Mouse (Mus musculus) megakaryocyte, adult 5-6 weeks (primary cell): ENCODE data around the gene Slc35f4. TPM values are rescaled to one million over a fixed set of nuclear protein-coding genes. Genes with fewer than 3 reads are reported as not detected.

Experiments used
- ATAC-seq: 2 replicates; pipeline ENCODE4 v1.8.0; 2016; ENCODE audit warnings: mild to moderate bottlenecking, inconsistent platforms; ENCODE audit not compliant: poor library complexity, severe bottlenecking
- total RNA-seq, 2 experiments: library from RNA; stranded (forward) in 1 of 2; stranded (reverse) in 1 of 2; fragments of 153-499, 151-499 nt in 1 of 2; fragments of 221-1000, 200-1000 nt in 1 of 2; gene quantifications; 2 replicates each; pipeline versions ENCODE4 v1.2.3 to v1.2.4; 2015 to 2017

The Slc35f4 gene
- total RNA-seq, 2 experiments from 2014 or later, result not detected

DNA sequence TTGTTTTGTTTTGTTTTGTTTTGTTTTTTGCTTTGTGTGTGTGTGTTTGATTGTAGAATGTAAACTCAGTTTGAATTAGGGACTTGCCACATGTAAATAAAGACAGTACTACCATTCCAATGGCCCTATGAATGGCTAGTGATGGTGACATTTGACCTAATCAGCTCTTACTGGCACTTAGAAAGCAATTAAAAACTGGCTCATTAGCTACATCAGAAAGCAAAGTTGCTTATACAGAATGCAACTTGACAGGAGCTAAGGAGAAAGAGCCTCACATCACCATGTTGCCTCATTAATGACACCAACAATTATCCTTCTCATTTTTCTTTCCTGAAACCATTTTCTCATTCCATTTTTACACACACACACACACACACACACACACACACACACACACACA lies 170.3 kb downstream of the Slc35f4 start:
- ATAC-seq, result no peak

DNA sequence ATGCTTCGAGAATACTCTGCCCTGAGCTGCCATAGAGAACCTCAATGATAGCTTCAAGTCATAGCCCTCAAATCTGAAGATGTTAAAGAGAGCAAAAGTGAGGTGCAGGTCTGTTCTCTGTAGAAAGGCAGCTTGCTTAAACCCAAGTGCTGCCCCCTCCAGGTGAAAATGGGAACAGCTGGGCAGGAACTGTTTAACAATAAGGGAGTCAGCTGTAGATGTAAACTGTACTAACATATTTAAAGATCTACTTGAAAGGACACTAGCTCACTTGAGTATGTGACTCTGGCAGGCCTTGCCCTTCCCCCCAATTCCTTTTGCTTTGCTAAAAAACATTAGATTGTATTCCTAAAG lies 177.0 kb downstream of the Slc35f4 start:
- ATAC-seq, result no peak

DNA sequence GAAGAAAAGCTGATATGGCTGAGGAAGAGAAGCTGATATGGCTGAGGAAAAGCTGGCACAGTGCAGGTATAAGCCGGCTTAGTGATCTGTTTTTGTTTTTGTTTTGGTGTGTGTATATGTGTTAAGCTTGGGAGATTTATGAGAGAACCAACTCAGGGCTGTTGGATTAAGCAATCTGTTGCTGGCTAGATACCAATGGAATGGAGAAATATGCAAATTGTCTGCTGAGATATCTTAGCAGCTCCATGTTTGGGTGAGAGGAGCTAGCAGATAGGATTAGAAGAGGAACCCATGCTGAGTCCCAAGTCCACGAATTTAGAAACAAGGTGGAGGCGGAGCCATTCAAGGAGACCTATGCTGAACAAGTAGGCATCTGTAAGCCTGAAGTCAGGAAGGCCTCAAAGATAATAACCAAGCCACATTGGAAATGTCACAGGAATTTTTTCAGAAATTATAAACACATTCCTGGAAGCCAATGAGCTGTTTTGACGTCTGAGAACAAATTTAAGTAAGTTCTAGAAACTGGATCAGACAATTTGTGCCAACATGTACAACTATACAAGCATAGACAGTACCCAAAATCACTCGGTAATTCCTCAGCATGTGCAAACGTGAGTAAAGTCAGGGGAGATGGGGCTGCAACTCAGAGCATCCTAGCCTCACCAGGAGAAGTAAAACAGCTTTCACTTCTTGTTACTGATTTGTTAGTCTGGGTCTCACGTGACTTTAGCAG lies 177.5 kb downstream of the Slc35f4 start:
- ATAC-seq, result no peak

DNA sequence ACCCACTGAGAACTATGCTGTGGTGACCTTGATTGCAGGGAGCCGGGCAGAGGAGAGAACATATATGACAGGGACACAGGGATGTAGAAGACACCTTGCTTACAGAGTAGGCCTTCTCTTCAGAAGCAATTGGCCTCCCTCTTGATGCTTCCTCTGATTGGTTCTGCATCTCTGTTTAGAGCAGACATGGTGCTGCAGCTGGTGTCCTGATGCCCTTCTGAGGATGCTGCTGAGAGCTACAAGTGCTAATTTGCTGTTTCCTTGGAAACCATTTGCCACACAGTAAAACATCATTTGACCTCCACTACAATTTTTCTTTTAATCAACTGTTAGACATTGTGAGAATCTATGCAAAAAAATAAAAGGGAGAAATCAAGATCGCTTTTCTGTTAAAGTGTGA lies 180.0 kb downstream of the Slc35f4 start:
- ATAC-seq, result no peak

DNA sequence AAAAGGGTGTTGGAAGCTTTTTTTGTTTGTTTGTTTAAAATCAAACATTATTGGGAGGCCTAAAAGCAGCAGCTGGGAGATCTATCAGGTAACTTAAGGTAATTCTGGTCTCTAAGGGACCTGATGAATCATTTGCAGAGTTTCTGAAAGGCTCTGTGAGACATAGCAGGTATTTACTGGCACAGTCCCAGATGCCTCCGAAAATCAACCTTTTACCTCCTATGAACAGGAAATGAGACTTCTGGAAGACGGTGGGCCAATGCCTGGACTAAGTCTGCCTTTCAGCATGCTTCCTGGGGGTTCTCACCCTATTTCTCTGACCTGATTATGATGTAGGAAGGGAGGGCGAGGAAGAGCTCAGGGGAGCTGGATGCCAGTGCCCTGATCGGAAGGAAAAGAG lies 188.8 kb downstream of the Slc35f4 start:
- no peak for ATAC-seq

DNA sequence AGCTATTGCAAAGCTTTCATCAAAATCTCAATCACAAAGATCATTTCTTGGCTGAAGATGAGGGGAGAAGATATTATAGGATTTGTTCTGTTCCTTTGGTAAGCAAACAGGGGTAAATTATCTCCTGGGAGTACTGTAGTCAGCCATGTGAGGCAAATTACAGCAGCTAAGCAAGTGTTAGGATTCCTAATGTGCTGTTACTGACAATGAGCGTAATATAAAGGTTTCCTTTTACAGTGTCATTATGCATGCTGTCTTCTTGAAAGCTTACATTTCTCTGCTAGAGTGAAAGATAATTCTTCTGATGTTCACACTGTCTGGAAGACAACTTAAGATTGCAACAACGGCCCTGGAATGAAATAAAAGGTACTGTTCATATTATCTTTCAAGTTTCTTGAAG lies 192.0 kb downstream of the Slc35f4 start:
- no peak for ATAC-seq

DNA sequence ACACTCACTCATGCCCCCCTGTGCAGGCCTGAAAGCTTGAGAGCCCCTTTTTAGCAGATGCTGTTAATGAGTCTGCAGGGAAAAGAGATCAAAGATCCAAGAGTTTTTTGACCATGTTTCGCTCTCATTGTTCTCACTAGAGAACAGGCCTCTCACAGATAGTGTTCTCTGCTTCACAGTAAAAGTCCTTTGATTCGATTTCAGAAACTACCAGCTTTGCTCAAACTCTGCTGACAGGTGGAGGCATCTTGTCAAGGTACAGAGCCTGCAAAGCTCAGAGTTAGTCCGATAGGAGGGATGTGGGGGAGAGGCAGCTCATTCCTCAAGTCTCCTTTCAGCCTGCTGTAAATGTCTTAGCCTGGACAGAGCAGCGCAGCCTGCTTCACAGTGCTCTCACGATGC lies 209.4 kb downstream of the Slc35f4 start:
- no peak for ATAC-seq

DNA sequence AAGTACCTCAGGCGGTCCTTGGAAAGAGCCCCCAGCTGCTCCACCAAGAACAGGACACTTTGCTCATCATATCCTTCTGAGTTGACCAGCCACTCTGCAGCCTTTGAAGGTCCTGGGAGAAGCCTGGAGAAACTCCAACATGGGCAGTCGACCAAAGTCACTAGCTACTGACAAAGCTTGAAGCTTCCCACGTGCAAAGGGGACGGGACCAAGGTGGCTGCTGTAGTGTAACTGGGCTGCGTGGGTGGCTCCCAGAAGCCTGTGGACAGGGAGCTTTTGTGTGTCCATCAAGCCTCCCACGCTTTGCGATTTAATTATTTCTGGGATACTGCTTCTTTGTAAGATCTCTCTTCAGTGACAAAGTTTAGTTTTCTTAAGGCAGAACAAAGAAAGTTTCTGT lies 211.9 kb downstream of the Slc35f4 start:
- ATAC-seq, result no peak

DNA sequence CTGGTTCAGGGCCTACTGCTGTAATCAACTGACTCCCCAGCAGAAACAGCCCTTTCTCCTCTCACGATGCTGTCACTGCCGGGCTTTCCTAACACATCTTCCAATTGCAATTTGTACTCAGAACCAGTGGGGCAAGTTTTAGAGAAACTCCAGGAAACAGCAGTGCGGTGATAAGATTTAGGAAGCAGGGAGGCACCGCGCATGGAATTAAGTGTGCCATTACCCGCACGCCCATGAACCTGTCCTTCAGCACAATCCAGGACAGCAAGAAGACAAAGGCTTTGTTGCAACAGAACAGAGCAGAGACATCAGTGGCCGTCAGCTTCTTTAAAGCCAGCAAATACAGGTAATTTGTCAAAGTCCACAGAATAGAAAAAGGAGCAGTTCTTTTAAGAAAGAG lies 212.5 kb downstream of the Slc35f4 start:
- ATAC-seq, result no peak

DNA sequence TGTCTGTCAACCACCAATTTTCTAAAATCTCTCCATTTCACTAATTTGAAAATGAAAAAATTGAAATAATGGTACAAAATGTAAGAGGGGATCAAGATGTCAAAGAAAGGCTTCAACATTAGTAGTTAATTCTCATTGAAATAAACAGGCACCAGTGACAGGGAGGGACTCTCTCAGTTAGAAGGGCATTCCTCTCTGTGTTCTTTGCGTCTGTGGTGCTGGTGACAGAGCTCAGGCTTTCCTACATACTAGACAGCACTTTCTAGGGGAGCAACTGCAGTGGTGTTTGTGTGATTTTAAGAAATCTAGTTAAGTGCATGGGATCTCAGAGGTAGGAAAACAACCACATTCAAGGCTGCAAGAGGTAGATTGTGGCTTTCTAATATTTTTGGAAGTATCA lies 214.3 kb downstream of the Slc35f4 start:
- ATAC-seq, result no peak

DNA sequence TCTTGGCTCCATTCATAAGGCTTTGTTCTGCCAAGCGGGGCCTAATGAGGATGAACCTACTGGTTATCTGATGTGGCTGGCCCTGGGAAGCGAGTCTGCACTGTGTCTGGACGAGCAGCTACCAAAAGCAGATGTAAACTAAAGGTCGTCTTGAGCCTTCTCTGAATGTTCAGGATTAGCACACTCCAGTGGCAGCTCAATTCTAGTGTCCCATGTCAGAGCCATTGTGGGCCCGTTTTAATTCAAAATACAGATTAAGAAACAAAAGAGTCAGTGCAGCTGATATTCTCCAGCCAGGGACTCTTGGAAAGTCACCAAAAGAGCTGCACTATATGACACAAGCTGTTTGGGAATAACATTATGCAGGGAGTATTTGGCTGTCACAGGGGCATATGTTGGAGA lies 214.8 kb downstream of the Slc35f4 start:
- no peak for ATAC-seq

DNA sequence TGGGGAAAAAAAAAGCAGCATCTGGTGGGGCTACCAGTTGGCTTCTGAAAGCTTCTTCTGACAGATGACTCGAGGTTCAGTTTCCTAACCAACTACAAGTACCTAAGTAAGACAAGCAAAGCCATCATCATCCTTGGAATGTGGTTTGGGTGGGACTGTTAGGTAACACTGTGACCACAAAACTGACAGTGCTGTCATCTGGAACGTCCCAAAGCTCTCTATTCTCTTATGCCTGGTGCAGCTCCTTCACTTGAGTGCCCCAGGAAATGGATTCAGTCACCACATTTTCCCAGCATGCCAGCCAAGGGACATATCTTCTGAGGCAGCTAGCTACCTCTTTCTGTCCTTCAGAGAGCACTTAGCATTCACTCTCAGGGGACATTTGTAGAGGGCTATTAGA lies 216.2 kb downstream of the Slc35f4 start:
- ATAC-seq, result no peak

DNA sequence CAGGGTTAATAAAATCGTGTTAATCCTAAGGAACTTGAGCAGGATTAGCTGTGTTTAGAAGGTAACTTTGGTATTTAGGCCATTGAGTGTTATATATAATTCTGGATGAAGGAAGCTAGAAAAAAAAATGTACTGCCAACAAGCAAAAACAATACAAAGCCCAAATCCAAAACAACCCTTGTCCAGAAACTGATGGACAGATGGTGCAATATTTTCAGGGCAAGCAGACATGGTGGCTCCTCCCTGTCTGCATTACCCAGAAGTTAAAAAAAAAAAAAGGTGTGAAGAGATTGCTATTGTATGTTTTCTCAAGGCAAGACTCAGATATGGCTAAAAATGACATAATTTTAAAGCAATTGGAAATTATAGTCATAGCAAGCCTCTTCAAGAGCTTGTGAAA lies 217.3 kb downstream of the Slc35f4 start:
- ATAC-seq, result no peak

DNA sequence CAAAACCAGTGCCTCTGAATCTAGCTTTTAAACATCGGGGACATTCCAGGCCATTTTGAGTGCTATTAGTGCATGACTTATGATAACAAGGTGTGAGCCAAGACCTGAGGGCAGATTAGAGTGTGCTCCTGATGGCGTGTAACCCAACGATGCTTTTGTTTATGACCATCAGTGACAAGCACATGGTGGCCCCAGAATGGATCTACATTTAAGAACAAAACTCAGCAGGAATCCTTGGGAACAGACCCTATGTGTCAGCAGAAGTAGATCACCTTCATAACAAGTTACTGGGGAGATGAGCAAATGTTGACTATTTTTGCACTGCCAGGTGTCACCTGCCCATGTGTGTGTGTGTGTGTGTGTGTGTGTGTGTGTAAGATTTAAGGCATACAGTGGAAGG lies 218.0 kb downstream of the Slc35f4 start:
- ATAC-seq, result no peak

DNA sequence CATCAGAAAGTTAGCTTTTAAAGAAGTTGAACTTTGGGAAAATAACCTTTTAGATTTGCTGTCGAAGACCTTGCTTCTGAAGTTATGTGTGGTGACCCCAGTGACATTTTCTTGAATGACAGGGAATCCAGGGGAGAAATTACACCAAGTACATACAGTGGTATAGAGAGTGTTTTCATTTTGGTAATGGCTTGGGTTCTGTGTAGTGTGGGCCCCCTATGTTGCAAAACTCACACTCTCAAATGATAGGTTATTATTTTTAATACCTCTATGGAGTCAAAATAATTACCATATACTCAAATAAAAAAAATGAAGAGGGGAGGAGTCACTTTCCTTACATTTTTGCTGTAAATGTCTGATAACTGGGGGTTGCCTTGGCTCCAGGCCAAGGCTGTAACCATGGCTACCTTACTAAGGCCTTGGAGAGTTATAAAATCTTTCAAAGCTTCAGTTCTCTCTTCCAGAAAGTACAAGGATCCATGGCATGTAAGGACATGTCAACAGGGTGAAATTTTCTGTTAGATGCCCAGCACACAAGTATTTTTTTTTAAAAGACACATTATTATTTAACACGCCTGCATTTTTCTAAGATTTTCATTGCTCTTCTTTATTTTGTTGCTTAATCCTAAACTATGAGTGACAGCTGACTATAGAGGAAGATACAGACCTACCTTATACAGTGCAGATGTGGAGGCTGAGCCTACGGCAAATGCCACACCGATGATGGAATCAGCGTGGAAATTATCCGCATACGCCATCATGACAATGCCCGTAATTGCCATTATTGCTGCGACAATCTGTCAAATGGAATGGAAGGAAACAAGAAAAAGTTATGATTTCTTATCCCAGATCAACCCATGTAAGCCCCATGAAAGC lies 220.1 kb downstream of the Slc35f4 start:
- ATAC-seq, result no peak

DNA sequence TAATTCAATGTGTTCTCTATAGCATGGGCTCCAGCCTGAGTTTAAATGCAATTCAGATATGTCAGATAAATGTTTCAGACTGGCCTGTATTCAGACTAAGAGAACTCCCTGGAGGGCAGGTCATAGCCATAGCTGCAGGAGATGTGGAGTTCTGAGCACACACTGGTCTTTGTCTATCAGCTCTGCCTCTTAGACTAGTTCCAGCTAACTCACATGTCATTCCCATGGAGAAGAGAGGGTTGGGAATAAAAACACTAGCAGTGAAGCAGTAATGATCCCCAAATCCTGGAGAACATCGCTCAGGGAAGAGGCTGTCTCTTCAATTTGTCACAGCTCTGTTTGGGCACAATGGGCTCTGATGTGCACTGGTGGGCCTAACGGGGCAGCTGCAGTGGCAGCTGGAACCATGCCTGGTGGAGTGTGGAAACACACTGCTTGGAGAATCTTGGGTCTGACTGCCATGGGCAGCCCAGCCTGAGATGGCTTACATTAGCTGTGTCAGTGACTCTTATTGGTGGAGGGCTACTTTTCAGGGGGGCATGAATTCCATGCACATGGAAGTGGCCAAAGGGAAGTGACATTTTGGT lies 223.5 kb downstream of the Slc35f4 start:
- ATAC-seq, result no peak

DNA sequence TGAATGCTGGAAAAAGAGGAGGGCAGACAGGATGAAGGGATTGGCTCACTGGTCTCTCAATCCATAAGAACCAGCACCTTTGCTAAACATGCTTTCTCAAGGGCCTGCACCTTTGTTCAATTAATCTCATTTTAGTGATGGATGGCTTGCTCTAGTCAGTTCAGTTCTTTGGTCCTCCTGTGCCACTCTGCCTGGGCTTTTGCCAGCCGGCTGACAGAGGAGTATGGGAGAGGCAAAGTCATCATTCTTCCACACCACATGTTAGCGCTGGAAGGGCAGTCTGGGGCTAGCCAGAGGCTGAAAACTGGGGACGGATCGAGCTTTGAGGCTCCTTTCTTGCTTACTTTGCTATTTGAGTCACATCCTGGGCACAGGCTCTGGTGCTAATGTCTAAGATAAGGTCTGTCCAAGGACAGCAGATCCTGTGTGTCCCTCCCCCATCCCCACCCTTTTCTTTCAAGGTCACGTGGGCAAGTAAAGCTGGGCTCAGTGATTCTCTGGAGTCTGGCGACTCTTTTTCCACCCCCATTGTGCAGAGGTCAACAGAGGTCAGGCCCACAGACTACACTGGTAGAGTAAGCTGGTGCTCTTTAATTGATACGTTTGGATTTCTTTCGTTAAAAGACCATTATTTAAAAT lies 224.7 kb downstream of the Slc35f4 start:
- ATAC-seq, result no peak

DNA sequence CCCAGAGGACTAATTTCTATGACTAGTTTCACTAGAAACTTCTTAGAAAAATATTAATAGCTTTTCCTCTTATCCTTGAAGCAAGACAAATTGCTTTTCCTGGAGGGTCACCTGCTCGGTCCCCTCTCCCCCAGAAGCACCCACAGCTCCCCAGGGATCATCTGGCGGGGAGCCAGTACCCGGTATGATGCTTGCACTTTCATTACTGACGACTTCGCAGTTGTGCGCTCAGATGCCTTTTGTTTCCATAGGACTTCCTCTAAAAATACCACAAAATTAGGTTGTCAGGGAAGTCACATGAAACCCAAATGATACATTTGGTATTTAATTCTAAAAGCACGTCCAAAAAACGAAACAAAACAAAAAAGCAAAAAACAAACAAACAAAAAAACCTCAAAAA lies 225.5 kb downstream of the Slc35f4 start:
- ATAC-seq, result no peak

DNA sequence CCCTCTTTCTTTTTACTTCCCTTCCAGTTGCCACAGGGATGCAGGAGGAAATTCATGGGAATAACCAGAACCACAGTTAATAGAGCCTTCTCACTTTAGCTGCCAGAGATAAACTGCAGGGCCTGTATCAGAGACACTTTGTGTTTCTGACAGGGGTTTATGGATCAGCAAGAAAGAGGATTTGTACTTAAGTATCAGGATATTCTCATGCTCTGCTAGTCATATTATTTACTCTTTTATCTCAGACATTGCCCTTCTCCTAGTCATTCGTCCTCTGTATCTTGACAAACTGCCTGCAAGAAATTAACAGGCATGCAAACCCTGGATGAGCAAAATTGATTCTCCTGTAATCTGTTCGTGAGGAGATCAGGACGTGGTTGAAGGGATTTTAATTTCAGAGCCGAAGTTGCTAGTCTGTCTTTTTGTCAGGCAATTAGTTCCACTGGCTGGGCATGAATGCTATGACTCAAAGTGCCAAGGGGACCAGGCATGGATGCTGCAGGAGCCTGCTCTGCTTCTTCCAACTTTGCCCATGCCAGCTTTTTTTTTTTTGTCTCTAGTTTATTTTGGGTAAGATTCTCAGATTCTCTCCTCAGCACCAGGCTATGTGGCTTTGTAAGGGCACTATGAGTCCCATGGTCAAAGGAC lies 231.9 kb downstream of the Slc35f4 start:
- no peak for ATAC-seq

DNA sequence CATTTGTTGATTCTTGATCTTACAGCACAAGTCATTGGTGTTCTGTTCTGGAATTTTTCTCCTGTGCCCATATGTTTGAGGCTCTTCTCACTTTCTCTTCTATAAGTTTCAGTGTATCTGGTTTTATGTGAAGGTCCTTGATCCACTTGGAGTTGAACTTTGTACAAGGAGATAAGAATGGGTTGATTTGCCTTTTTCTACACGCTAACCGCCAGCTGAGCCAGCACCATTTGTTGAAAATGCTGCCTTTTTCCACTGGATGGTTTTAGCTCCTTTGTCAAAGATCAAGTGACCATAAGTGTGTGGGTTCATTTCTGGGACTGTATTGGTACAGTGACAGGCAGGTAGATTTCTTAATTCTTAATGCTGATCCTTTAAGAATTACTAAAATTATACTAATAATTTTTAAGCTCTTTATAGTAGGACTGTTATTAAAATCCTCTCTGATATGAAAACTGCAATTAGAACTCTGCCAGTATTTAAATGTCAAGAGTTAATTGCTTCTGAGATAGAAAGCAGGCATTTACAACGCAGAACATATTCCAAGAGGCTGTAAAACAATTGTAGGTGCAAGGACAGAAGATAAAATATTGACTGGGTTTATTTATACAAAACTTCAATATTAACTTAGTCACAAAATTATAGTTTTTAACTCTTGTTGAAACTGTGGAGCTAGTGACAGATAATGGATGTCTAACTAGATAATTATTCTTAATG lies 235.7 kb downstream of the Slc35f4 start:
- no peak for ATAC-seq
